Mouse (Mus musculus): Measurements from ENCODE around the gene Olfr1221.

DNA sequence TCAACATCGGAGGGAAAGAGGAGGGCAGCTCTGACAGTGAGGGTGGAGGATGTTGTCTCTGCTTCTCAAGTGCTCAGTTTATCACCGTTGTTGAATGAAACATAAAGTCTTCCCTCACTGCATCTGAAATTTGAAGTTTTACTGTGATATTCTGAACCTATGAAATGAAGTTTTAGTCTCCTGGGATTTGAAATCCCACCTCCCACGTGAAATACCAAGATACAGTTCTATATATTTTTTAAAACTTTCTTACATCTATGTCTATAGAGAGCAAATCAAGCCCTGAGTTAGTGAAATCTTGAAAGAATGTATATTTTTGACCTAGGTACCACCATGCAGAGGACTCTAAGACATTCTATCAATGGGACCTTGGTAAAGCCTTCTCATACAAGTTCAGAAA is 10.3 kb downstream of the Olfr1221 start, which contains the start of gene Olfr1220:
- no peak for TF ChIP-seq CTCF (IDR thresholded peaks at IDR 0.05; ENCODE audit: extremely low read depth, insufficient read depth, low read length)
- no peak for TF ChIP-seq POLR2A (IDR thresholded peaks at IDR 0.05; ENCODE audit: extremely low read depth, insufficient read depth, low read length)
